Mouse (Mus musculus) mouse embryonic stem cell (cell line): Measurements from ENCODE around the gene Iqcn.

ENCODE experiments used
- in situ Hi-C, 2 experiments: fragments of 300-500 bp; cut with MboI; formaldehyde crosslinking; loops; 1 replicate in 1 of 2; 3 replicates in 1 of 2; pipeline ENCODE4 v1.14.3; 2019 to 2020; ENCODE audit warnings: low sequenced_read_pairs in 2 of 2, low pct_unique_long_range_greater_than_20kb in 1 of 2, mixed read lengths in 1 of 2; ENCODE audit not compliant: unreplicated experiment in 1 of 2

Gene Iqcn

DNA sequence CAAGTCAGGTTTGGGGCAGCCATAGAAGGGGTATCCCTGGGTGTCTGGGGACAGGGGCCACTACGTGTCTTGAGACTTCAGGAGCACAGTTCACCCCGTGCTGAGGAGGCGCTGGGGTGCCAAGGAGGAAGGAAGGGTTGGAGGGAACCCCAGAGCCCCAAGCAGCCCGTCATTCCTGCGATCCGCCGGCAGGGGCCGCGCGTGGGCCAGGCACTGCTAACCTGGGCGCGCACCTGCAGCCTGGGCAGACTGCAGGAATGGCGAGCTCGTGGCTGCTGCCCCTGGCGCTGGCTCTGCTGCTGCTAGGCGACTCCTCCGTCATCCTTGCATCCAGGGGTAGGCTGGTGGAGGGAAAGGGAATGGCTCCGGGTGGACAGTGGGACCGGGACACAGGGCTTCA, 15.0 kb downstream of the Iqcn start, which contains the start of gene Gm3336:
Gm3336 (plus strand) TSS at position 247 of the 400 bp plus-strand sequence.
- in situ Hi-C loops, result loop anchor here in 1 of 2 experiments (5.0 kb wide), 1 partner anchor 44 kb away; the partner anchor contains the start of gene Mpv17l2

DNA sequence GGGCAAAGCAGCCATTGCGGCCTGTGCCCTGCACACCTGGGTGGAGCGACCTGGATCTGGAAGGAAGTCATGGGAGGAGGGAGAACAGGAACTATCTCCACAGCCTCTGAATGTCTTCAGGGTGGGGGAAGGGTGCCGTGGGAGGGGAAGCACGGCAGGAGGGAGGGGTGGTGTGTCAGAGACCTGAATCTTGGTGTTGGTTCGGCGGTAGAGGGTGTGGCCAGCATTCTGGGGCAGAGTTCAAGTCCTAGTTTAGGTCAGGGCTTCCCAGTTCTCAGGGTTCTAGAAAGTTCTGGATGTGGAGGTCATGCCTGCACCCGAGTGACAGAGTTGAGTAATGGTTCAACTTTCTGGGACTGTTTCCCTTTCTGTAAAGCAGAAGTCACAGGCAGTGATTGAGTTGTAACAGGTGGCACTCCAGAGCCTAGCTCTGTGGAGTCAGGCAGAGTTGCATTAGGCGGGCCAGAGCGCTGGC, 16.6 kb downstream of the Iqcn start:
- in situ Hi-C loops, result loop anchor here in 1 of 2 experiments (5.0 kb wide), 1 partner anchor 42 kb away; the partner anchor contains the start of gene Mpv17l2

DNA sequence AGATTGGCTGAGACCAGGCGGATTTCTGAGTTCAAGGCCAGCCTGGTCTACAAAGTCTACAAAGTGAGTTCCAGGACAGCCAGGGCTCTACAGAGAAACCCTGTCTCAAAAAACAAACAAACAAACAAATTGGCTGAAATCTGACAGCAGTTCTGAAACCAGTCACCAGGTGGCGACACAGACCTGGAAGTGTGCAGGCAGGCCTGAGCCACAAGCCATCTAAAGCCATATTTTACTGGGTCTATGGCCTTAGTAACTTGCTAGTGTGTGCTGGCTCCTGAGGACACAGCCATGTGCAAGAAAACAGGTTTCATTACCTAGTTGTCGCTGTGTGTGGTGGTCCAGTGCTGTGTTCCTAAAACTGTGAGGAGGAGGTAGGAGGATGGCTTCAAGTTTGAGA, 17.5 kb downstream of the Iqcn start:
- in situ Hi-C loops, result no loop called here

DNA sequence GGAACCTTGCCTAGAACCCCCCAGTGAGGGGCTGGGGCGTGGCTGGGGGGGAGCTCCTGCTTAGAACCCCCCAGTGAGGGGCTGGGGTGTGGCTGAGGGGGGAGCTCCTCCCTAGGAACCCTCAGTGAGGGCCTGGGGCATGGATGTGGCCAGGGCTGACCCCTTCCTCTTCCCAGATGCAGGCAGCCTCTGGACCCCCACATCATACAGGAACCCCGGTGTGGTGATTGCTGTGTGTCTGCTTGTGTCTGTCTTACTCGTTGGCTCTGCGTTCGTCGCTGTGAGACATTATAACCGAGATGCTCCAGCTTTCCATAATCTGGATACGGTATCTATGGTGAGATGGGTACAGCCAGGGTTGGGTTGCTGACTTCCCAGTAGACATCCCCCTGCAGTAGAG, 18.3 kb downstream of the Iqcn start:
- in situ Hi-C loops, result no loop called here

DNA sequence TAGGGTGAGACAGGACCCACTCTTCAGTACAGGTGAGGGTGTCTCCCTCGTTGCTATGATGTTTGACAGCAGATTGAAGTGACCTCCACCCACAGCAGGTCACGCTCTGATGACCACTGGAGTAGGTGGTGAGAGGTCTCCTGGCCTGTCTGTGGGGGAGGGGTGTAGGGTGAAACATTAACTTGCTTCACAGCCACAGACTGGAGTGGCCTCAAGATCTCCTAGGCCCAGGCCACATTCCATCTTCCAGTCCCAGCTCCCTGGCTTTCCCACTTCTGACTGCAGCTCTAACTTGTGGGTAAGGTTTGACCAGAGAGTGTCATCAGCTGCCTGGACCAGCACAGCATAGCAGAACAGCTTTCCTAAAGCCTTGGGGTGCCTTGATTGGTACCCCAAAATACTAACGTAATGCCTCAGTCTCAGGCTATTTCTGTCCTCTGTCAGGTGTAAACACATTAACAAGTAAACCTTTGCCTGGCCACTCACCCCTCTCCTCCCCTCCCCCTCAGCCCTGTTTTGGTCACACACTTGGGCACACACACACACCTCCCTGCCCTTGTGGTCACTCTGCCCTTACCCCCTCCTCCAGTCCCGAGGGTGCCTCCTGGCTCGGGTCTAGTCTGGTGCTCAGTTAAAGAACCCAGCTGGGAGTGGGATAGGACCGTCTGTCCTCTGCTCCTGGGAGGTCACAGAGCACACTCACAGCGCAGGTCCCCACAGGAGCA, 20.4 kb downstream of the Iqcn start, which contains the start of gene Pde4c:
Pde4c (plus strand) TSS at position 235 of the 725 bp plus-strand sequence.
- in situ Hi-C loops, result no loop called here

DNA sequence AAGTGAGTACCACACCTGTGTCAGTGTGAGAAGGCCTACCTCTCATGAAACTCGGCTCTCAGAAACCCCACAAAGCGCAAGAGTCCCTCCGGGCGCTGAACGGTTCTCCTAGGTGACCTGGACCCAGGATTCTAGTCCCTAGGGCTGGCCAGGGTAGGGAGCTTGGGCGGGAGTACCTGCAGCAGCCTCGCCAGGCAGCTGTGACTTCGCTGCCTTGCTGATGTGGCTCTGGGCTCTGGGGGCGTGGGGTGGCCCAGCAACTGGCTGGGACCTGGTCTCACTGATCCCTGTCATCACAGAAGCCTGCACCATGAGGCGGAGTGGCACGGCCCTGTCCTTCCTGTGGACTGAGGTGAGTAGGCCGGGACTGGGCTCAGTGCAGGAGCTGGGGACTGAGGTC, 21.0 kb downstream of the Iqcn start:
- in situ Hi-C loops, result no loop called here

DNA sequence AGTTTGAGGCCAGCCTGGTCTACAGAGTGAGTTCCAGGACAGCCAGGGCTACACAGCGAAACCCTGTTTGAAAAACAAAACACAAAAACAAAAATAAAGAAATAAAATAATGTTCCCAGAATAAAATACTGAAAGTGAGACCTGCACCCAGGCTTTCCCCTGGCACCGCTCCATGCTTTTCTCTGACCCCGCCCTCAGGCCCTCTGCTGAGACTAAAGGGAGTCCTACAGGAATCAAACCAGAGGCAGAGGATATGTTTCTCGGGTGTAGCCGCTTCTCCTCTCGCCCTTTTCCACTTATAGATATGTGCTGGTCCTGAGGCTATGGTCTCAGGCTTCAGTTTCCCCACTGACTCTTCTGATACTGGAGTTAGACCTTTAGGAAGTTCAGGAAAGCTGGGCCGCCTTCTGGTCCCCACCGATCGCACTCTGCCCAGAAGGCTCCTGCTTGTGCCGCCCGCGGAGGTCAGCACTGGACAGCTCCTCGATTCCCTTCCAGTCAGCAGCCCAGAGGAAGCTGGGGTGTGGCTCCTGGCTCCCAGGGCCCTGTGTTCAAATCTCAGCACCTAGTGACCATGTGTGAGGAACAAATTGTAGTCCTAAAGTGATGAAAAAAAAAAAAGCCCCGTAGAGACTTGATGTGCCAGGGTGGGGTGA, 22.7 kb downstream of the Iqcn start:
- in situ Hi-C loops, result no loop called here

DNA sequence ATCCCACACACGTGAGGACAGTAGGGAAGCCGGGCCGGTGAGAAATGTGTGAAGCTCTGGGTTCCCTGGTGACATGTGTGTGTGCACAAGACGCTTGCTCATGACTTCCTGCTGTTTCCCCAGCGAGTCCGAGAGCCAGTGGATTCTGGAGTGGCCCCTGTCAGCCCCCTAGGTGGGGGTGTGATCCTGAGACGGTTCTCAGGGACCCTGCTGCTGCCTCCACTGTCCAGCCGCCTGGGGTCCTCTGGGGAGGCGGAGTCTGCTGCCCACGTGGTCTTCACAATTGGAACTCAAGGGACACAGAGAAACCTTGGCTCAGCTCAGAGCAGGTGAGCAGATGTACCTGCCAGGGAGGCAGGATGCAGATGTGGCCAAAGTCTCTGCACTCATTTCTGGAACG, 23.5 kb downstream of the Iqcn start:
- in situ Hi-C loops, result no loop called here

DNA sequence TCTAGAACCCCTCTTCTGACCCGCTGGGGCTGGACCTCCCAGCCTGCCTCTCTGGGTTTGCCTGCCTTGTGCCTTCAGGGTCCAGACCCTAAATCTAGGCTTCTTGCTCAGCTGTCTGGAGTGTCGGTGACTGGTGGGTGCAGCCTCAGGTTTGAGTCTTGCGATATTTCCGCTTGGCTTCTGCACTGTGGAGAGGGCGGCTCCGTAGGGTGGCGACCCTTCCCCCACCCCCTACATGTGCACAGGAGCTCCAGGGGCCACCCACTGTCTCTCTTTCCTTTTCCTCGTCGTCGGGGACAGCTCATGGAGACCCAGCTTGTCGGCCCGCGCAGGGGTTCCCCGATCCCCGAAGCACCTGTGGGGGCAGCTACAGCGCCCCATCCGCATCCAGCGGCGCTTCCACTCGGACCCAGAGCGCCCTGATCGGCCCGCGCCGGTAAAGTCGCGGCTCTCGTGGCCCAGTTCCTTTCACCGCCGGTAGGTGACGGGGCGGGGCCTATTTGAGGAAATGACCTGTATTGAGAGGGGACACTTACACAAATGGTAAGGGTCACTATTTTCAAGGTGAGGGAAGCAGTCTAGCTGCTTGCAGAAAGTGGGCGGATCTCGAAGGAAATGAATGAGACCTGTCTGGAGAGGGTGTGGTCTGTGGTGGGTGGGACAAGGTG, 26.7 kb downstream of the Iqcn start:
- in situ Hi-C loops, result no loop called here

DNA sequence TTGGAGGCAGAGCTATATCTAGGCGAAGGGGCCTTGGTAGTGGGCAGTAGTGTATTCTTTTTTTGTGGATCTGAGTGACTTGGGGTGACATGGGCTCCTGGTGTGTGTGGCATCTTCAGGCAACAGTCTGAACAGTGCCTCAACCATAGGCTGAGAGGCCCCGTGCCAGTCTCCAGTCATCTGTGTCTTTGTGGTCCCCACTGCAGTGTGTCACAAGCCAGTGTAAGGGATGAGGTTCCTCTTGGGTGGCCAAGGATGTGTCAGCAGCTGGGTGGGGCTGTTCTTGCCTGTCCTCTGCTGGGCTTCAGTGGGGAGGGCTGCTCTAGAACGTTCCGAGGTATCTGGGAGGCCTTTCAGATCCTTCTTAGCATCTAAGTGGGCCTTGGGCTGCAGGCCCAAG, 27.7 kb downstream of the Iqcn start:
- in situ Hi-C loops, result no loop called here

DNA sequence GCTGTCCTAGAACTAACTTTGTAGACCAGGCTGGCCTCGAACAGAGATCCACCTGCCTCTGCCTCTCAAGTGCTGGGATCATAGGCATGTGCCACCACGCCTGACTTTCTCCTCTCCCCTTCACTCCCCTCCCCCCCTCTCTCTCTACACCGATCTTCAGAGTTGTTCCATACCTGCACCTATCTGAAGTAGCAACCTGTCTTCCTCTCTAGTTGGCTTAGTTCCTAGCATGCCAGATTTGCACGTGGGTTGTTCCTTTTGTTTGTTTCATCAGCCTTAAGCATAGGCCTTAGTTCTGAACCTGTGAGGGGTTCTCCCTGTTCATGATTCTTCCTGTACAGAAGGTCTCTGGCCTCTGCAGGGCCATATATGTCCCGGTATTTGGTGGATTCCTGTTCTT, 34.4 kb downstream of the Iqcn start:
- in situ Hi-C loops, result no loop called here

DNA sequence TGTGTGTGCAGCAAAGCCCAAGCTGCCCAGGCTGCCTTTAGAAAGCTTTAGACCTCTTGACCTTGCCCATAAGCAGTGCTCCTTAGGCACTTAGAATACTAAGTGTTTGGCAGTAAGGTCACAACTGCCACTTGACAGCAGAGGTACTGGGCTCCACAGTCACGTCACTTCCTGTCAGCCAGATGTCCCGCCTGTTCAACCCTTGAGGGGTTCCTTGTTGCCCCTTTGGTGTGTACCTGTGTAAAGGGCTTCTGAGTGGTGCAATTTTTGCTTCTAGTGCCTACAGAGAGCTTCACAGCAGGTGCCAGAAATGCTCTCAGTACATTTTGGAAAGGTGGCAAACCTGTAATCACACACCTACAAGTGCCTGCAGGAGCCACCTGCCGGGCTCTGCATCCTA, 35.0 kb downstream of the Iqcn start:
- in situ Hi-C loops, result no loop called here

DNA sequence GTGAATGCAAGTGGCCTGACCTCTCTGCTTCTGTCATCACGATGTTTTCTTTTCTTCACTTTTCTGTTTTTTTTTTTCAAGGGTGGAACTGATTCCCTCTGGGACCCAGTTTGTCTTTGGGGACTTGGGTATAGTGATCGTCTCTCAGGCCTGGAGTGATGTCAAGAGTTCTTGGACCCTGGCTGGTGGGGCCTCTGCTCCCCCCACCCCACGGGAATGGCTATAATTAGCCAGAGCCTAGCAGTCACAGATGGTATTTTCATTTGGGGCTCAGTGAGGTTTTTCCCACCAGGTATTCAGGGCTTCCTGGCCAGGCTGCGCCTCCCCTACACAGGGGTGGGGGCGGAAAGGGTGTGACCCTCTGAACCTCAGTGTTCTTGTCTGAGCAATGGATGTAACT, 38.4 kb downstream of the Iqcn start:
- in situ Hi-C loops, result no loop called here

DNA sequence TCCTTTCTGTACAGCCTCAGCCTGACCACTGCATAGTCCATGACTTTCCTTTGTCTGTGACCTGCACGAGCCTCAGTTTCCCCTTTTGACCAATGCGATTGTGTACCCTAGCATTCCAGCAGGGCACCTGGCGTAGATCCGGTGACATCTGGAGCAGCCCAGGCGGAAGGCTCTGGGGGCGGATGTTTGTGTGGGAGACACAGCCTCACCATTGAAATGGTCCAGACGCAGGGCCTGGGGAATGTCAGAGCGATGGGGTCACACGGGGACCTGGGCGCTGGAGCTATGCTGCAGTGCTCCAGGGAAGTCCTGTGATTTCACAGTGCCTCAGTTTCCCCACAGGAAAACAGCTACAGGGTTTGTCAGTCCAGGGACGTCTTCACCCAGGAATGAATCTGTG, 38.9 kb downstream of the Iqcn start:
- in situ Hi-C loops, result no loop called here

DNA sequence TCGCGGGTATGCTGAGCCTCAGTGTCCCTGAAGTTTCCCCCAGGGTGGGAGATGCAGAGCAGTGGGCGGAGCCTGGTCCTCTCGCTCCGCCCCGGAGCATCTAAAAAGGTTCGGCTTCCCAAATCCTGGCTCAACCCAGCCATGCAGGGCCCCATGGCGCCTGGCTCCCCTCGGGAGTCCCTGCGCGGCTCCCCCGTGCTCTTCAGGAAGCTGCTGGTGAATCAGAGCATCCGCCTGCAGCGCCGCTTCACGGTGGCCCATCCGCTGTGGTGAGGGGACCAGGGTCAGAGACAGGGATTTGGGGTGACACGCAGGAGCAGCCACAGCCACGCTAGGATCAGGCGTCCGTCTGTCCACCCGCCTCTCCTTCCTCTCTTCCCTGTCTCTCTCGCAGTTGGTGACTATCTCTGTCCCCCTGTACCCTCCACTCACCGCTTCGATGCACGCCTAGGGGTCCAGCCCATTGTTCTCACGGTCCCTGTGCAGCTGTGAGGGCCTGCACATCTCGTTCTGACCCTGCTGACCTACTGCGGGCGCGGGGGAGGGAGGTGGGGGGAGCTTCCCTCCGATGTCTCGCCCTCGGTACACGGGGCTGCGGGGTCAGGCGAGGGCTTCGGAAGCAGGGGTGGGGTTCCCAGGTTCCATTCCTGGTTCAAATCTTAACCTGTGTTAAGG, 39.9 kb downstream of the Iqcn start:
- in situ Hi-C loops, result no loop called here

DNA sequence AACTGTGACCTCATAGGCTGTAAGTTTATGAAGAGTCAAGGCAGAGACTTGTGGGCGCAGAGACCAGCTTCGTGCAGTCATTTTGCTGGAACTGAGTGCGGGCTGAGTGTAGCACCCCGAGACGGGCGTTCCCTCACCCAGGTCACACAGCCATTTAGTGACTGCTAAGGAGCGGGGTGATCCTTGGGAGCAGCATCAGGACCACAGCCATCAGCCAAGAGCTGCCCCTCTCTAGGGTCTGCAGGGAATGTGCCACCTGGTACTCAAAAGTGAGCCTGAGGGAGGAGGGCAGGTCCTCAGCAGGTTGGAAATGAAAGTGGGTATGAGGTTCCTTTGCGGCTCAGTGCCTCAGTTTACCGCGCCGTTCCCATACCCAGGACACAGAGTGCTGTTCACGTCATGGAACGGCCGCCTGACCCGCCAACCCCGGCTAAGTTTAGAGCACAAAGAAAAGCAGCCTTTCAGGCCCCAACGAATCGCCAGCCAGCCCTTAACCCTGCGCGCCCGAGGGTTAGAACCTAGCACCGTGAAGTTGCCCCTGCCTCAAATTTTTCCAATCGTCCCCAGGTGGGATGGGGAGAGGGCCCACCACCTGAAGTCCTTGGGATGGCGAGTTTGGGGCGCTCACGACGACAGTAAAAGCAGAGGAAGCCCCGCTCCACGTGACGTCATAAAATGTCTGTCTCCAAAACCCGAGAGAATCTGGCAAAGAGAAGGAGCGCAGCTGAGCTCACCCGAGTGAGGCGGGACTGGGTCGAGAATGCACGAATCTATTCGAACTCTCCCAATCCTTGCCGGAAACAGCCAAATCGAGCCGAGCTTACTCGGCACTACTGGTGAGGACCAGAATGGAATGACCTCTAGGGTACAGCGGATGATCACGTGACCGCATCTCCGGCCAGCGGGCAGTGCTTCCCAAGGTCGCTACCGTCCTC, 40.7 kb downstream of the Iqcn start:
- in situ Hi-C loops, result no loop called here

DNA sequence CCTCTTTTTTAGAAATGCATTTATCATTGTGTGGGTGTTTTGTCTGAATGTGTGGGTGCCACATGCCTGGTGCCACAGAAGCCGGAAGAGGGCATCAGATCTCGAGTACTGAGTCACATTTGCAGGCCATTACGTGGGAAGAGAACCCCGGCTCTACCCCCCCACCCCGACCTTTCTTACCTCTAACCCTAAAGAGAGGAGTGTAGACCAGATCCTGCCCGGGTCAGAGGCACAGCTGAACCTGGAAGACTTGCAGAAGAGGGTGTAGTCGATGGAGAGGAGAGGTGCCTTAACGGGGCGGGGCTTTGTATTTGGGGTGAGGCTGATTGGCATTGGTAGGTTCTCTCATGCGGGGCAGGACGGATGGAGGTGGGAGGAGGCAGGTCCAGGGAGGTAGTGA, 41.5 kb downstream of the Iqcn start:
- in situ Hi-C loops, result no loop called here

DNA sequence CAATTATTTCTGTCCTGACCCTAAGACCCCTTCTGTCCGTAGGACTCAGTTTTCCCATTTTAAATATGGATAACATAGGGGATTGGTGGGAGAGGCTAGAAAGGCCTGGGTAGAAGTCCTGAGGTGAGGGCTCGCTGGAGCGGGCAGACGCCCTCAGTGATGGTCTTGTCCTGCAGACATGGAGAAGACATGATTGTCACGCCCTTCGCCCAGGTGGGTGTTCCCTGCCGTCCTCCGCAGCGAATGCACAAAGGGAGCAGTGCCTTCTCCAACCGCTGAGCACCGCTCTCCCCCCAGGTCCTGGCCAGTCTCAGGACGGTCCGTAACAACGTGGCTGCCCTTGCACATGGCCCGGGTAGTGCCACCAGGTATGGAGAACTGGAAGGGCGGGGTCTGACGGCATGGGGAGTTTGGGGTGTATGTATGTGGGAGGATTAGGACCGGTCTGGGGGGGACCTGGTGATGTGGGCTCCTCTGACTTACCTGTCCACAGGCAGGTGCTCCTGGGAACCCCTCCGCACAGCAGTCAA, 42.5 kb downstream of the Iqcn start:
- in situ Hi-C loops, result no loop called here
